Mouse (Mus musculus) urinary bladder, postnatal 36 days (tissue): ENCODE measurements around the gene Gm21885.
A peak's percentile ranks its signal among the peaks of the same experiment; 100 is the strongest.

ENCODE experiments used
- DNase-seq, 2 experiments: peaks; one replicate each; pipeline ENCODE4 v3.0.0; 2022; ENCODE audit warnings: low spot score in 2 of 2, mixed read lengths in 1 of 2

The Gm21885 gene

GRCm38 (mm10) chr11:94318056-94318455, 36.4 kb downstream of the Gm21885 start:
- DNase-seq, result no peak

GRCm38 (mm10) chr11:94320969-94321930, 39.6 kb downstream of the Gm21885 start:
- DNase-seq, result peak in 1 of 2 experiments; percentile 56

GRCm38 (mm10) chr11:94321931-94322400, 40.3 kb downstream of the Gm21885 start, which contains the start of gene Luc7l3:
Gene Luc7l3, minus strand, starts transcription at chr11:94321988.
- DNase-seq, result peak; percentile 93 to 94

DNA sequence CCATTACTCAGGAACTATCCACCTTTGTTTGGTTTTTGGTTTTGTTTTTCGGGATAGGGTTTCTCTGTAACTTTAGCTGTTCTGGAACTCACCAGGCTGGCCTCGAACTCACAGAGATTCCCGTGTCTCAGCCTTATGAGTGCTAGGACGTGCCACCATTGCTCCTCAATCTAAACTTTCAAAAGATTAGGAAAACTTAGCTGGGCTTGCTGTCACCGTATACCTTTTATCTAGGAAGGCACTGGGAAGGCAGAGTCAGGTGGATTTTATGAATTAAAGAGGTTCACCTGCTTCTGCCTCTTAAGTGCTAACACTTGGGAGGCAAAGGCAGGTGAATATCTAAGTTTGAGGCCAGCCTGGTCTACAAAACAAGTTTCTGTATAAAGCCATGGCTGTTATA, 41.0 kb downstream of the Gm21885 start:
- no peak for DNase-seq

DNA sequence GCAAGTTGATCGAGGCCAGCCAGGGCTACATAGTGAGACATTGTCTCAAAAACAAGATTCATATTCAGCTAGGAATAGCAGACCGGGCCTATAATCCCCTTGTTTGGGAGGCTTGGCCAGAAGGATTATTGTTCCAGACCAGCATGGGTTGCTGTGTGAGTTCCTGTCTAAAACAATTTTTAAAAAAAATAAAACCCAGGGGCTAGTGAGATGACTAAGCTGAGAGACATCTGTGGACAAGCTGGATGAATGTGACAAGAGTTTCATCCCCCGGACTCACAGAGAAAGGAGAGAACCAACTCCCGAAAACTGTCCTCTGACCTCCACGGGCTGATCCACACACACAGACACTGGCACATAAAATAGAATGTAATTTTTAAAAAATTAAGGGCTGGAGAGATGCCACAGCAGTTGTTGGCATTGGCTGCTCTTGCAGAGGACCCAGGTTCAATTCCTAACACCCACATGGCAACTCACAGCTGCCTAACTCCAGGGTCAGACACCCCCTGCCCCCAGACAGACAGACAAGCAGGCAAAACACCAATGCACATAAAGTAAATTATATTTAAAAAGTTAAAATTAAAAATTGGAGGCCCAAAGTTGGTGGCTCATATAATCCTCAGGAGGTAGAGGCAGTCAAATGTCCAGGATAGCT, 41.7 kb downstream of the Gm21885 start:
- DNase-seq, result no peak

DNA sequence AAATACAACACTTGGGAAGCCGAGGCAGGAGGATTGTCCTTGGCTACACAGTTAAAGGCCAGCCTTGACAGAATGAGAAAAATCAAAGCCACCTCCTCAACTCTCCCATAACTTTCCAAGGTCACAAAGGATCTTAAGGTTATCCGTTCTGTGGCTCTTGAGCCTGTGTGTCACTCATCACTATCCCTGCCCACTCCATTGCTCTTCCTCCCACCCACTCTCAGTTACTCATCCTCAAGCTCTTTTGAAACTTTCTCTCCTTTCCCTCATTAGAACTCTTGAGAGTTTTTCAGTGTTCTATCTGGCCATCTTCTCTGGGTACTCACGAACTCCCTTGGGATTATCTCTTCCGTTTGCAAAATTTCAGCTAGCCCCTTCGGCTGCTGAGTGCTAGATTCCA, 42.9 kb downstream of the Gm21885 start:
- no peak for DNase-seq

DNA sequence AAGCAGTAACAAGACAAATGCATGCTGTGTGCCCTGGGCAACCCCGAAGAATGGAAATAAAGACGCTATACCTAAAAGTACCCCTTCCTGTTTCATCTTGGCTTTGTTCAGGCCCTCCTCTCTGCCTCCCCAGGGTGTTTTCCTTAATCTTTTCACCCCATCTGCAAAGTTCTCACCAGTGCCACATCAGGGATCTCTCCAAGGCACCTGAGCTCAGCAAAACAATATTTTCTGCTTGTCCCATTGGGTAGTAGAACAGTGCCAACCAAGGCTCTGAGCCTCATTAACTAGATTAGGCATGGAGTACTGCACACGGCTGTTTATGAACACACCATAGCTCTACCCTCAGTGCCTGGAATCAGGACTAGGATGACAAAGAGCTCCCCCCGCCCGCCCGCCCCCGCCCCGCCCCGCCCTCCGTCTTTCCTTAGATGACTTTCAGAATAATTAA, 45.3 kb downstream of the Gm21885 start:
- DNase-seq, result no peak

GRCm38 (mm10) chr11:94327693-94328643, 46.3 kb downstream of the Gm21885 start, which contains the start of gene Ankrd40:
Gene Ankrd40, plus strand, starts transcription at chr11:94328001.
- DNase-seq, result peak; percentile 89 to 95

- DNase-seq, result no peak
These were observed 47.0 kb downstream of the Gm21885 start for GRCm38 (mm10) chr11:94328644-94329025.

DNA sequence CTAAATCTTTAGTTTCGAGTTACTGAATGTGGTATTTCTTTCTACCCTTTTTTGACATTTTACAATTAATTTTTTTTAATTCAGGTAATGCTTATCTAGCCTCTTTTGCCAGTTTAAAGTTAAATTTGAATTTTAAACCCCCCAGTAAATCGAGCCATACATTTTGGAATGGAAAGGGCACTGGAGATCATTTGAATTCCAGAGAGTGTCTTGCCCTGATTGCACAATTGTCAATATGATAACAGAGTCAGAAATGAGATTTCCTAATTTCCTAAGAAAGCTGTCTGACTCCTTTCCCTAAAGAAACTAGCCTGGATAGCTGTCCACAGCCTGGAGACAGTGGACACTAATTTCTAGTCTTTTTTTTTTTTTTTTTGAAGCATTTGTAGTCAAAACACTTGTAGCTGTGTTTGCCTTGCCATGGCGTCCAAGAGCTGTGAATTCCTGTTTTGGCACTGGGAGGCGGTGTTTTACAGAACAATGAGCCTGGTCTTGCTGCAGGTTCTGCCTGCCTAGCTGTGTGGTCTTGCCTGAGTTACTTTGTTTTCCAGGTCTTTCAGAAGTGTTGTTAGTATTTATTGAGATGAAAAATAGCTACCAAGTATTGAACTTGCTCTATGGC, 47.7 kb downstream of the Gm21885 start:
- peak; percentile 35 to 48 for DNase-seq

DNA sequence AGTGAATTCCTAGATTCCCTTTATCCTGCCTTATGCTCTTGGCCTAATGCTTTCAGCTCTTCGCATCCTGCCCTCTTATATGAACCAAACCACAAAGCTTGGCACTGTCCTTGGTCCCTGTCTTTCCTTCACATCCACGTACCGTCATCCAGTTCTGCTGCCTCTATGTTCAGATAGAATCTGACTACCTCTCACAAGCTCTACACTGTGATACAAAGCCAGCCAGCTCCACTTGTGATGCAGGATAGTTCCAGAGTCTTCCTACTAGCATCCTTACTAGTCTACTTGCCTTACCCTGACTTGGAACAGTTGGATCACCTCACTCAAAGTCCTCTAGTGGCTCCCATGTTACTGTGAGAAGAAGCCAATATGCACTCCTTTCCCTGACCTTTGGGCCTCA, 48.5 kb downstream of the Gm21885 start:
- no peak for DNase-seq

DNA sequence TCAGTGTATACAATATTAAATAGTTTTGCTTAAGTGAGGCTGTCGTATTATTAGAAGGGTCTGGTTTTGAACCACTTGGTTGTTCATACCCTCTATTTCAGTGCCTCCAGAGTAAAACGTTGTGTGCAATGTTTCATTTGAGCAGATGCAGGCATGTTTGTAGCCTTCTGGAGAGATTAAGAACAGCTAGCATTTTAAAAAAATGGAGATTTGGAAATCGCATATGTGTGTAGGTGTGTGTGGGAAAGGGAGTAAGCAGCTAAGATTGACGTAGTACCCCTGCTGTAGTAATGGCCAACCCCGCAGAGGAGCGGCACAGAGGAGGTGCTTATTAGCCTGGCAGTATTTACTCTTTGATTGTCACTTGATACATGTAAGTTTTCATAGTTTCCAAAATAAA, 51.1 kb downstream of the Gm21885 start:
- DNase-seq, result no peak

DNA sequence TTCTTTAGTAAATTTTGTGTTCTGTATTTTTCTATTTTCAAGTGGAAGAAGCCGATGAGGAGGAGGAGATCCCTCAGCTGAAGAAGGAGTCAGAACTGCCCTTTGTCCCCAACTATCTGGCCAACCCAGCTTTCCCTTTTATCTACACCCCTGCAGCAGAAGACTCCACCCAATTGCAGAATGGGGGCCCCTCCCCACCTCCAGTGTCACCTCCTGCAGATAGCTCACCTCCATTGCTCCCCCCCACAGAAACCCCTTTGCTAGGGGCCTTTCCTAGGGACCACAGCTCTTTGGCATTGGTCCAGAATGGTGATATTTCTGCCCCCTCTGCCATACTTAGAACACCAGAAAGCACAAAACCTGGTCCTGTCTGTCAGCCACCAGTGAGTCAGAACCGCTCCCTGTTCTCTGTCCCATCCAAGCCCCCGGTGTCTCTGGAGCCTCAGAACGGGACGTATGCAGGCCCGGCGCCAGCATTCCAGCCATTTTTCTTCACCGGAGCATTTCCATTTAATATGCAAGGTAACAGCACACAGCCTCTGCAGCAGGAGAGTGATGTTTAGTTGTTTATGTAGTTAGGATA, 52.8 kb downstream of the Gm21885 start:
- DNase-seq, result no peak
